Mouse (Mus musculus) hindbrain, postnatal 0 days (tissue): Measurements from ENCODE around the gene Bend5. TPM values are rescaled to one million over a fixed set of nuclear protein-coding genes. Genes with fewer than 3 reads are reported as not detected.

Experiments
- ATAC-seq: fragments of 200-750 bp; cut with Nextera tagmentation; 2 replicates; pipeline ENCODE4 v1.8.0; 2017; ENCODE audit warnings: mild to moderate bottlenecking, moderate TSS enrichment, moderate library complexity
- DNase-seq: peaks from one replicate; pipeline ENCODE4 v3.0.0-alpha.2; 2015; ENCODE audit warnings: low spot score
- H3K27ac ChIP-seq: fragments of 300-500 bp; sonication (generic); 2 replicates; pipeline ENCODE4 v1.5.1; 2014; ENCODE audit warnings: mild to moderate bottlenecking
- H3K27me3 ChIP-seq: fragments of 300-500 bp; sonication (generic); 2 replicates; pipeline ENCODE4 v1.6.1; 2014; ENCODE audit warnings: low read length, mixed read lengths; ENCODE audit not compliant: insufficient read depth
- H3K36me3 ChIP-seq: fragments of 300-500 bp; sonication (generic); 2 replicates; pipeline ENCODE4 v1.6.1; 2014; ENCODE audit warnings: low read length, mixed read lengths; ENCODE audit not compliant: insufficient read depth
- H3K4me1 ChIP-seq: fragments of 300-500 bp; sonication (generic); 2 replicates; pipeline ENCODE4 v1.6.1; 2014; ENCODE audit warnings: antibody characterized with exemption, low read length, mixed read lengths; ENCODE audit not compliant: insufficient read depth
- H3K4me2 ChIP-seq: fragments of 300-500 bp; sonication (generic); 2 replicates; pipeline ENCODE4 v1.6.1; 2014; ENCODE audit warnings: low read depth, mild to moderate bottlenecking, low read length, moderate library complexity, mixed read lengths
- H3K4me3 ChIP-seq: fragments of 300-500 bp; sonication (generic); 2 replicates; pipeline ENCODE4 v1.5.1; 2014; ENCODE audit warnings: low read length
- H3K9ac ChIP-seq: fragments of 300-500 bp; sonication (generic); replicated peaks from 2 replicates; pipeline ENCODE4 v1.6.1; 2014; ENCODE audit warnings: mild to moderate bottlenecking, low read length, moderate library complexity, mixed read lengths
- H3K9me3 ChIP-seq: fragments of 300-500 bp; sonication (generic); 2 replicates; pipeline ENCODE4 v1.6.1; 2016; ENCODE audit warnings: low read length, mixed read lengths
- CTCF ChIP-seq: IDR thresholded peaks from 2 replicates; pipeline ENCODE4 v1.5.1; 2016; ENCODE audit warnings: antibody characterized with exemption, control low read depth, low read depth
- WGBS: fragments of 180-500 bp; shearing (Covaris S2); extraction: QIAGEN DNeasy Blood & Tissue Kit; methylation state at CpG from one replicate; pipeline ENCODE4 v1.1.7; 2014; 5-methylcytosine and 5-hydroxymethylcytosine counted together
- polyA plus RNA-seq: library from polyadenylated mRNA; unstranded; fragments of >200 nt; fragmentation: Nextera tagmentation; extraction: Ambion mirVana; gene quantifications from 2 replicates; pipeline ENCODE4 v1.2.1, GENCODE M21; 2015
- total RNA-seq: library from RNA; depleted of rRNA; stranded (reverse); fragments of >200 nt; gene quantifications from 2 replicates; pipeline ENCODE4 v1.2.3, GENCODE M21; 2014

Gene Bend5
- total and polyA plus RNA-seq, 2 experiments from 2014 or later: 30.6 to 48.9 TPM

- Histone ChIP-seq H3K36me3 (no peaks in the 10 kb centered on the region; the same call in 1 of the 2 replicates), H3K27ac (no peak overlapping the region), H3K9me3 (no peaks in the 10 kb centered on the region), H3K4me1 (no peaks in the 10 kb centered on the region), H3K4me2 (no peak overlapping the region), H3K27me3 (no peaks in the 10 kb centered on the region), H3K9ac (no peak overlapping the region), H3K4me3 (no peak overlapping the region)
- WGBS: 94% methylated on average over 5 of the region's 5 CpGs
- DNase-seq: no peak
- TF ChIP-seq CTCF: no peak
- ATAC-seq: no peak
Observed at GRCm38 (mm10) chr4:111455621-111456020, 40.8 kb downstream of the Bend5 start.

GRCm38 (mm10) chr4:111457568-111457967 is 42.8 kb downstream of the Bend5 start:
- Histone ChIP-seq H3K27ac (no peak overlapping the region), H3K36me3 (no peaks in the 10 kb centered on the region; the same call in 1 of the 2 replicates), H3K4me1 (no peaks in the 10 kb centered on the region), H3K4me2 (no peak overlapping the region), H3K9me3 (no peaks in the 10 kb centered on the region), H3K4me3 (no peak overlapping the region), H3K27me3 (no peaks in the 10 kb centered on the region), H3K9ac (no peak overlapping the region)
- 76% methylated on average over 5 of the region's 5 CpGs for WGBS
- ATAC-seq: no peak
- no peak for DNase-seq
- no peak for TF ChIP-seq CTCF

DNA sequence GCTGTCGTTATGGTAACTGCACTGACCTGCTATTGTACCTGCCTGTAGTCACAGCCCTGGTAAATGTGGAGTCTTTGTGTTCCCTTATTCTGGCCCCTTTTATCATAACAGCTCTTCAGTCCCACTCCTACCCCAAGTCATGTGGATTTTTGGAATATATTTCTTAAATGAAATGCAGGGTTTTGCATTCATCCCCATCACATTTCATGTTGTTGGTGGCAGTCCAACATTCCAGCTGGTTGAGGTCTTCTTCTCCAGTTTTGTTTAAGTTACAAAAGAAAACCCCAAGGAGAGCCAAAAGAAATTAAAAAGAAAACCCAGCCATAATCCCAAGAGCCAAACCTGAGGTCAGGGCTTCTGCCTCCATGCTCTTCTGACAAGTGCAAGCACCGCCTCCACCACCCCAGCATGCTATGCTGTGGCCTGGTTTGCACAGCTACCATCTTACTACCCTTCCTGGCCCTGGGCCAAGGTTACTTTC is 52.5 kb downstream of the Bend5 start:
- ATAC-seq (no peak), DNase-seq (no peak)
- Histone ChIP-seq H3K4me2 (no peak overlapping the region), H3K9ac (no peak overlapping the region), H3K36me3 (no peaks in the 10 kb centered on the region), H3K27me3 (no peaks in the 10 kb centered on the region), H3K4me3 (no peak overlapping the region), H3K27ac (no peak overlapping the region), H3K4me1 (no peaks in the 10 kb centered on the region), H3K9me3 (no peaks in the 10 kb centered on the region)
- no peak for TF ChIP-seq CTCF
- WGBS: 73% methylated on average over 2 of the region's 2 CpGs

- Histone ChIP-seq H3K27me3 (no peaks in the 10 kb centered on the region), H3K4me2 (no peak overlapping the region), H3K27ac (no peak overlapping the region), H3K9ac (no peak overlapping the region), H3K9me3 (no peaks in the 10 kb centered on the region), H3K4me3 (no peak overlapping the region), H3K36me3 (no peaks in the 10 kb centered on the region), H3K4me1 (no peaks in the 10 kb centered on the region)
- ATAC-seq (no peak), DNase-seq (no peak)
- TF ChIP-seq CTCF: no peak
- WGBS: 74% methylated on average over 4 of the region's 4 CpGs
Observed at GRCm38 (mm10) chr4:111467796-111468195, 53.0 kb downstream of the Bend5 start.

- no peak overlapping the region for H3K27ac ChIP-seq
- TF ChIP-seq CTCF: no peak
- DNase-seq (peak; percentile 23), ATAC-seq (no peak)
- 75% methylated on average over 2 of the region's 2 CpGs for WGBS
- no peaks in the 10 kb centered on the region for H3K9me3 ChIP-seq
- no peak overlapping the region for H3K9ac ChIP-seq
- H3K36me3 ChIP-seq: no peaks in the 10 kb centered on the region
- H3K4me2 ChIP-seq: no peak overlapping the region
- H3K27me3 ChIP-seq: no peaks in the 10 kb centered on the region
- H3K4me1 ChIP-seq: no peaks in the 10 kb centered on the region
- H3K4me3 ChIP-seq: no peak overlapping the region
Observed at GRCm38 (mm10) chr4:111469847-111470246, 55.0 kb downstream of the Bend5 start.

GRCm38 (mm10) chr4:111471726-111472125 is 56.9 kb downstream of the Bend5 start:
- no peak overlapping the region for H3K4me2 ChIP-seq
- WGBS: 88% methylated on average over 3 of the region's 3 CpGs
- no peaks in the 10 kb centered on the region for H3K4me1 ChIP-seq
- H3K27ac ChIP-seq: no peak overlapping the region
- DNase-seq (no peak), ATAC-seq (no peak)
- H3K9ac ChIP-seq: no peak overlapping the region
- no peaks in the 10 kb centered on the region for H3K9me3 ChIP-seq
- H3K27me3 ChIP-seq: no peaks in the 10 kb centered on the region
- no peaks in the 10 kb centered on the region for H3K36me3 ChIP-seq
- no peak for TF ChIP-seq CTCF
- no peak overlapping the region for H3K4me3 ChIP-seq

GRCm38 (mm10) chr4:111472511-111472910 is 57.7 kb downstream of the Bend5 start:
- DNase-seq (no peak), ATAC-seq (no peak)
- Histone ChIP-seq H3K9me3 (no peaks in the 10 kb centered on the region), H3K9ac (no peak overlapping the region), H3K4me2 (no peak overlapping the region), H3K4me1 (no peaks in the 10 kb centered on the region), H3K36me3 (no peaks in the 10 kb centered on the region), H3K27ac (no peak overlapping the region), H3K27me3 (no peaks in the 10 kb centered on the region), H3K4me3 (no peak overlapping the region)
- TF ChIP-seq CTCF: no peak
- WGBS: 43% methylated on average over 3 of the region's 3 CpGs
